Comparison of ENCODE assay signal across 28 mouse cellular contexts in the genomic region with DNA sequence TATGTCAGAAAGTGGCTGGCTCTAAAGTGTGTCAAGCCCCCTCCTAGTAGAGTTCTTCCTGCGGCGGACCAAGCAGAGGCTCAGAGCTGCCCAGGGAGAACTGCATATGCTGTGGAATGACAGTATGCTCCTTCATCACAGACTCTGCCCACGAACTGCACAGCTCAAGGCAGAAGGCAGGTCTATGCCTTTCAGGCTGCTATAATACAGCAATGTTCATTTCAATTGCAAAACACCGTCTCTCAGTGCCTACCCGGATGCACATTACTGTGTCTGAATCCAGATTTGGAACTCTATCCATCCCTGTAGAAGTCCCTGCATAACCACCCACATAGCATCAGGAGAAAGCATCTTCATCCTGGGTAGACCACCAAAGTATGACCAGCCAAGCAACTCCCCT. TPM values are rescaled to one million over a fixed set of nuclear protein-coding genes. Genes with fewer than 3 reads are reported as not detected.
"Had no signal": no experiment of that assay in that cellular context is flagged by ENCODE, and none has a peak within 500 bp of the region (broad histone marks: within the 10 kb centered on the region; RNA-seq: fewer than 3 reads in every experiment).

No protein-coding gene starts in this region.

- H3K4me3 ChIP-seq: embryonic facial prominence, embryonic 10.5 days; embryonic facial prominence, embryonic 12.5 days; embryonic facial prominence, embryonic 13.5 days; embryonic facial prominence, embryonic 15.5 days; erythroblast, embryonic 14.5 days; forebrain, embryonic 10.5 days; forebrain, embryonic 12.5 days; forebrain, embryonic 13.5 days; forebrain, embryonic 15.5 days; gastrocnemius, adult 2 months; heart, adult 2 months had no signal

- H3K27ac ChIP-seq: embryonic facial prominence, embryonic 10.5 days; embryonic facial prominence, embryonic 12.5 days; embryonic facial prominence, embryonic 13.5 days; embryonic facial prominence, embryonic 15.5 days; forebrain, embryonic 10.5 days; forebrain, embryonic 12.5 days; forebrain, embryonic 13.5 days; forebrain, embryonic 15.5 days; gastrocnemius, adult 2 months; heart, adult 2 months had no signal

- H3K27me3 ChIP-seq: embryonic facial prominence, embryonic 12.5 days; embryonic facial prominence, embryonic 13.5 days; embryonic facial prominence, embryonic 15.5 days; forebrain, embryonic 12.5 days; forebrain, embryonic 13.5 days; forebrain, embryonic 15.5 days had no signal

- ATAC-seq: forebrain, embryonic 13.5 days; forebrain, embryonic 14.5 days; forebrain, embryonic 15.5 days; forebrain, embryonic 16.5 days; forebrain, postnatal 0 days had no signal

- H3K36me3 ChIP-seq: forebrain, embryonic 15.5 days had no signal

- H3K4me1 ChIP-seq: embryonic facial prominence, embryonic 10.5 days; embryonic facial prominence, embryonic 12.5 days; embryonic facial prominence, embryonic 13.5 days; embryonic facial prominence, embryonic 15.5 days; forebrain, embryonic 10.5 days; forebrain, embryonic 12.5 days; forebrain, embryonic 13.5 days; forebrain, embryonic 15.5 days had no signal

- DNase-seq: cerebellum, adult 8-10 months; cerebellum, adult 9-10 months; cerebellum, adult 9-11 months; cerebellum, postnatal 10 days; cerebellum, postnatal 14 days; cerebellum, postnatal 25 days; cerebellum, postnatal 36 days; embryo, embryonic 11 days; forebrain, postnatal 0 days; gastrocnemius, adult 2 months; gastrocnemius, postnatal 10 days; gastrocnemius, postnatal 14 days; gastrocnemius, postnatal 25 days; gastrocnemius, postnatal 36 days; heart, adult 11 months; heart, adult 18-20 months; heart, adult 2 months had no signal

- H3K4me2 ChIP-seq: embryonic facial prominence, embryonic 12.5 days; embryonic facial prominence, embryonic 13.5 days; embryonic facial prominence, embryonic 15.5 days; forebrain, embryonic 12.5 days; forebrain, embryonic 13.5 days; forebrain, embryonic 15.5 days had no signal

- H3K9me3 ChIP-seq: embryonic facial prominence, embryonic 10.5 days; embryonic facial prominence, embryonic 12.5 days; embryonic facial prominence, embryonic 13.5 days; embryonic facial prominence, embryonic 15.5 days; forebrain, embryonic 10.5 days; forebrain, embryonic 12.5 days; forebrain, embryonic 13.5 days; forebrain, embryonic 15.5 days had no signal

- H3K9ac ChIP-seq: embryonic facial prominence, embryonic 12.5 days; embryonic facial prominence, embryonic 13.5 days; embryonic facial prominence, embryonic 15.5 days; forebrain, embryonic 12.5 days; forebrain, embryonic 13.5 days; forebrain, embryonic 15.5 days; forebrain, postnatal 0 days had no signal

RNA-seq across cellular contexts. Expression of a gene that starts 25.7 kb away (rescaled TPM):
- polyA plus RNA-seq: erythroblast, embryonic 14.5 days had no signal
